Mouse (Mus musculus) olfactory bulb, adult 2 months (tissue): ENCODE measurements around the gene Ackr2.

Experiments
- CTCF ChIP-seq: fragments of 200-500 bp; IDR thresholded peaks from 2 replicates; pipeline ENCODE4 v1.5.1; 2012; ENCODE audit warnings: low read depth, mild to moderate bottlenecking, low read length, moderate library complexity; ENCODE audit not compliant: insufficient read depth
- POLR2A ChIP-seq: fragments of 200-500 bp; IDR thresholded peaks from 2 replicates; pipeline ENCODE4 v1.6.1; 2012; ENCODE audit warnings: mild to moderate bottlenecking, low read depth, low read length, moderate library complexity; ENCODE audit not compliant: insufficient read depth

GRCm38 (mm10) chr9:121900282-121900855, 2.2 kb downstream of the Ackr2 start:
- TF ChIP-seq CTCF (no peak), POLR2A (no peak)
